Mouse (Mus musculus) embryonic facial prominence, embryonic 10.5 days (tissue): ENCODE measurements at regions not wholly inside any gene's neighbourhood (a gene's known extent, or its start where the extent isn't known, plus 50 kb on each side); places are given as distances from the start of the nearest gene placed in this dataset.

Experiments used
- DNase-seq: peaks from one replicate; pipeline ENCODE4 v3.0.0-alpha.2; 2017; ENCODE audit warnings: low spot score
- H3K27ac ChIP-seq: fragments of 300-500 bp; sonication (generic); replicated peaks from 2 replicates; pipeline ENCODE4 v1.5.1; 2016; ENCODE audit warnings: mild to moderate bottlenecking
- H3K27me3 ChIP-seq: fragments of 300-500 bp; sonication (generic); replicated peaks from 2 replicates; pipeline ENCODE4 v1.6.1; 2016; ENCODE audit warnings: low read depth, mild to moderate bottlenecking; ENCODE audit not compliant: poor library complexity, severe bottlenecking
- H3K36me3 ChIP-seq: fragments of 300-500 bp; sonication (generic); replicated peaks from 2 replicates; pipeline ENCODE4 v1.6.1; 2016; ENCODE audit warnings: mild to moderate bottlenecking, moderate library complexity
- H3K4me1 ChIP-seq: fragments of 300-500 bp; sonication (generic); 2 replicates; pipeline ENCODE4 v1.6.1; 2016
- H3K4me3 ChIP-seq: fragments of 300-500 bp; sonication (generic); 2 replicates; pipeline ENCODE4 v1.5.1; 2016; ENCODE audit warnings: mild to moderate bottlenecking, moderate library complexity
- H3K9me3 ChIP-seq: fragments of 300-500 bp; sonication (generic); 2 replicates; pipeline ENCODE4 v1.6.1; 2016; ENCODE audit warnings: mild to moderate bottlenecking
- WGBS: fragments of 180-500 bp; shearing (Covaris S2); methylation state at CpG from one replicate; pipeline ENCODE4 v1.1.7; 2016; 5-methylcytosine and 5-hydroxymethylcytosine counted together

DNA sequence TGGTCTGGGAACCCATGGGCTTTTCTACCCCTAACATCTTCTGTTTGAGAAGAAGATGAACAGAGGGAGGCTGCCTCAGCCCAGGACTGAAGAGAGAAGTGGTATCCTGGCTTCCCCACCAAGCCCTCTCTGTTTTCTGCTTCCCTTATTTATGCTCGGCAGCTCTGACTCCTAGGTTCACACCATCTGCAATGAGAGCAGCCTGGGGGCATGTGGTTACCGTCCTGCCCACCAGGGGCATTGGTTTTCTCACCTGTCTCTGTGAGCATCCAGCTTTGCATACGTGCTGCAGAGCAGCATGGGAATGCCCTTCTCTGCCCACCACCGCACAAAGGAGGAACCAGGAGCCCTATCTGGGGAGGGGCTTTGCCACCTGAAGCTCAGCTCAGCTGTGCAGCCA lies 89.4 kb upstream of the Ccnd1 start:
- Histone ChIP-seq H3K27me3 (peaks cover 38% of the 10 kb centered on the region), H3K36me3 (no peaks in the 10 kb centered on the region), H3K9me3 (no peaks in the 10 kb centered on the region), H3K4me3 (no peak overlapping the region), H3K4me1 (peaks cover 42% of the 10 kb centered on the region), H3K27ac (peak overlapping the region; percentile 19; the same call in 1 of the 2 replicates)
- 30% methylated on average over 4 of the region's 4 CpGs for WGBS
- DNase-seq: peak; percentile 59

- WGBS: 83% methylated on average over 4 of the region's 4 CpGs
Observed at GRCm38 (mm10) chr7:145027061-145027460, 87.3 kb upstream of the Ccnd1 start.

DNA sequence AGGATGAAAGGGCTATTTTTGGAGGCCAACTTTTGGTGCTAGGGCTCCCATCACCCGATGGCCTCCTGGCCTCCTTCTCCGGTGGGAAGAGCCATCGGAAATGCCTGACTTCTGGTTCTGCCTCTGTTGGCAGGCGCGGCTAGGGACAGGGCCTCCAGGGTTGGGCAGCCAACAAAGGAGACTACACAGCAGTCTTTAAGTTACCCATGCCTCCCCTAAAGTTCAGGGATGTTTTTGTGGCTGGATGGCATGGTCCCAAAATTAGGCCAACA lies 86.2 kb upstream of the Ccnd1 start:
- H3K27ac ChIP-seq: no peak overlapping the region
- WGBS: 85% methylated on average over 5 of the region's 5 CpGs
- H3K36me3 ChIP-seq: no peaks in the 10 kb centered on the region
- H3K4me1 ChIP-seq: peaks cover 27% of the 10 kb centered on the region
- H3K9me3 ChIP-seq: no peaks in the 10 kb centered on the region
- H3K27me3 ChIP-seq: peaks cover 21% of the 10 kb centered on the region; the same call in 1 of the 2 replicates
- no peak overlapping the region for H3K4me3 ChIP-seq
- no peak for DNase-seq

More at GRCm38 (mm10) chr7:145027061-145027460, 87.3 kb upstream of the Ccnd1 start:
- no peaks in the 10 kb centered on the region for H3K9me3 ChIP-seq
- H3K27me3 ChIP-seq: peaks cover 26% of the 10 kb centered on the region
- H3K36me3 ChIP-seq: no peaks in the 10 kb centered on the region
- DNase-seq: no peak
- H3K4me3 ChIP-seq: no peak overlapping the region
- peak overlapping the region; percentile 8; the same call in 1 of the 2 replicates for H3K27ac ChIP-seq
- H3K4me1 ChIP-seq: peaks cover 38% of the 10 kb centered on the region

DNA sequence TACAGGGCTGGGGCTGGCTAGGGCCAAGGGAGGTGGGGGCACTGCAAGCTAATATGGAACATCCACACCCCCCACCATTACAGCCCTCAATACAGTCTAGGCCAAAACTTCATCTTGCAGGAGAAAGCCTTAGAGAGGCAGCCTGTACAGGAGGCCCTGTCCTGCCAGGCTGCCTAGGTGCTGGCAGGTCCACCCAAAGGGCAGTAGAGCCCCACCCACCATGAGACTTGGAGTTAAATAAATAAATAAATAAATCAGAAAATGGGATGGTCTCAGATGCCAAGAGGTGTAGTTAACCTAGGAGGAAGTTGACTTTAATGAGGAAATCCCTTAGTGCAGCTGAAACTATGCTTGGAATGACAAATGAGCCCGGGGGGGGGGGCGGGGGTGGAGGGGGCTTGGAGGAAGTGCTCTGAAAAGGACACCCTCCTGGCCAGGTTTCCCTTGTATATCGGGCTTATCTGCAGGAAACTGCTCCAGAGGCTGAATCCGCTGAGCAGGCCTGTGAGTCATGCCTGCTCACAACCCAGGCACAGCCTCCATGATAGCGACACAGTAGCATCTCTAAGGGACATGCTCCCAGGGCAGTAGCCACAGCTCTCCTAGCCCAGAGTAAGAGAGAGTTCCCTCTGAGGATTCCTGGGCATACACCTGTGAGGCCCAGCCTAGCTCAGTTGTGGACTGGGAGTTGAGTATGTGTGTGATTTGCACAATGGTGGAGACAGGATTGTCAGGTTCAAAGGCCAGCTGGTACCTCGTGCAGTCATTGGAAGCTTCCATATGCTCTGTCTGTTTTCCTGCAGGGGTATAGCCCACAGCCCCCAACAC lies 85.7 kb upstream of the Ccnd1 start:
- WGBS: 56% methylated on average over 6 of the region's 6 CpGs

DNA sequence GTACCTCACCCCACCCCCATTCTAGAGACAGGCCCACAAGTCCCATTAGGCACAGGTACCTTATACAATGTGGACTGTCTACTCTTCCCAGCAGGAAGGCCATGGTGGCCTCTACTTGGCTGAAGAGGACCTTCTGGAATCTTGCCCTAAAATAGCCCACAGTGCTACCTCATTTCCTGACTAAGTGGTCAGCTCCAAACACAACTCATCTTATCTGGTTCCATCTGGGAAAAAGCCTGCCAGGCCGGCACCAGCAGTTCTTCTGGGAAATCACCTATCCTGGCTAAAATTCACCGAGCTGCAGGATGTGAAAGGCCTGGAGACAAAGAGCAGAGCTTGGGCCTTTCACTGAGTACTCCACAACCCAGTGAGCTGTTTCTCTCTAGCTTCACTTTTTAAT lies 84.9 kb upstream of the Ccnd1 start:
- Histone ChIP-seq H3K27ac (peak overlapping the region; percentile 76), H3K27me3 (peaks cover 19% of the 10 kb centered on the region; the same call in 1 of the 2 replicates)
- WGBS: 82% methylated on average over 2 of the region's 2 CpGs

More for the DNA sequence above, 85.7 kb upstream of the Ccnd1 start:
- H3K4me3 ChIP-seq: no peak overlapping the region
- no peaks in the 10 kb centered on the region for H3K9me3 ChIP-seq
- H3K27ac ChIP-seq: peak overlapping the region; percentile 76
- peaks cover 22% of the 10 kb centered on the region for H3K4me1 ChIP-seq
- no peak for DNase-seq
- peaks cover 21% of the 10 kb centered on the region; the same call in 1 of the 2 replicates for H3K27me3 ChIP-seq
- H3K36me3 ChIP-seq: no peaks in the 10 kb centered on the region

GRCm38 (mm10) chr7:145019137-145019536 lies 79.4 kb upstream of the Ccnd1 start:
- Histone ChIP-seq H3K27ac (no peak overlapping the region), H3K36me3 (no peaks in the 10 kb centered on the region), H3K9me3 (no peaks in the 10 kb centered on the region), H3K27me3 (0 out of 2 replicates have a peak, but pooled peaks cover 17% of the 10 kb centered on the region), H3K4me3 (no peak overlapping the region), H3K4me1 (peaks cover 13% of the 10 kb centered on the region)
- no peak for DNase-seq
- 74% methylated on average over 2 of the region's 2 CpGs for WGBS

More for the DNA sequence above, 84.9 kb upstream of the Ccnd1 start:
- DNase-seq: no peak
- no peaks in the 10 kb centered on the region for H3K9me3 ChIP-seq
- H3K4me3 ChIP-seq: no peak overlapping the region
- H3K36me3 ChIP-seq: no peaks in the 10 kb centered on the region
- peaks cover 14% of the 10 kb centered on the region for H3K4me1 ChIP-seq

DNA sequence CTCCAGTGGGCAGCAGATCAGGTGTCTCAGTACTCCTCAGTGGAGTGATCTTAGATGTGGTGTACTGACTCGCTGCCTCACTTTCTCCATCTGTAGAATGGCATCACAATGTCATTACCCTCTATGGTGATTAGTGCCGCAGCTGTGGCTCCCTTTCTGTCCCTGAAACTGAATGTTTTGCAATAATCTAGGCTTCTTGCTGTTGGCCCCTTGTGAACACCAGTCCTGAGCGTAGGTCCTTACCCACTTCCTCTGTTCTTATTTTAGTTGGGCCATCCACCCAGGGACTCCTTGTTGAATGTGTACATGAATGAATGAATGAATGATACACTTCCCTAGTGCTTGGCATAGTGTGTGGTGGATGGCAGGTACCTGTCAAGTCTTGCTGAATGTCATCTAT lies 78.4 kb upstream of the Ccnd1 start:
- Histone ChIP-seq H3K36me3 (no peaks in the 10 kb centered on the region), H3K27ac (0 out of 2 replicates have a peak overlapping the region, but pooled peaks have one; percentile 4), H3K27me3 (0 out of 2 replicates have a peak, but pooled peaks cover 24% of the 10 kb centered on the region), H3K4me3 (no peak overlapping the region), H3K4me1 (peaks cover 13% of the 10 kb centered on the region), H3K9me3 (no peaks in the 10 kb centered on the region)
- DNase-seq: no peak
- WGBS: 88% methylated on average over 3 of the region's 3 CpGs

DNA sequence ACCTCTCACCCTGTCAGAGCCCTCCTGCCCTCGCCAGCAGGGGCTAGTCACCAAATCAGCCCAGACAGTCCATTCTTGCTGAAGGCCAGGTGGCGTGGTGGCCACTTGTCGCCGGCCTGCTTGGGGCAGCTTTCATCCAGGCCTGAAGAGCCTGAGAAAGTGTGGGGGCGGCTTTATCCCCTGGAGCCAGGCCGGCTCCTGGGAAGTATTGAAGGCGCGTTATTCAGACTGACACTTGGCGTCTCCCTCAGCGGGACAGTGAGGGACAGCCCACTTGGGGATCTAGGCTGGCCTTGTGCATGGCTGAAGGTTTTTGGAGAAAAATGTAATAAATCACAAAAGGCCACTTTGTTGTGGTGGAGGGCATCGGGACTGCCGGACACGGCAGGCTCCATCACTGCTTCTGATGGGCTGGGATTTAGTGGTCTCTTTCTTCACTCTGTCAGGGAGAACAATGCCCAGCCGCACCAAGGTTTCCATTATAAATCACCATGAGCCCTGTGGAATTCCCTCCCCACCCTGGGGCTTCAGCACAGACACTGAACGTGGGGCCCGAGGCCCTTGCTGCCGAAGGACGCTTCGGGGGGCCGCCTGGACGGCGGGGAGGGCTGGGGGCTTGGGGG lies 75.8 kb upstream of the Ccnd1 start:
- Histone ChIP-seq H3K4me3 (no peak overlapping the region), H3K4me1 (peaks cover 21% of the 10 kb centered on the region), H3K27ac (peak overlapping the region; percentile 74), H3K36me3 (no peaks in the 10 kb centered on the region), H3K9me3 (no peaks in the 10 kb centered on the region), H3K27me3 (0 out of 2 replicates have a peak, but pooled peaks cover 24% of the 10 kb centered on the region)
- WGBS: 48% methylated on average over 22 of the region's 22 CpGs
- DNase-seq: no peak

- WGBS: 43% methylated on average over 4 of the region's 4 CpGs
Observed at GRCm38 (mm10) chr7:145010757-145011156, 71.0 kb upstream of the Ccnd1 start.

GRCm38 (mm10) chr7:145010004-145010403 lies 70.3 kb upstream of the Ccnd1 start:
- 55% methylated on average over 3 of the region's 3 CpGs for WGBS
- Histone ChIP-seq H3K36me3 (no peaks in the 10 kb centered on the region), H3K9me3 (no peaks in the 10 kb centered on the region), H3K4me3 (no peak overlapping the region), H3K27me3 (0 out of 2 replicates have a peak, but pooled peaks cover 16% of the 10 kb centered on the region), H3K4me1 (peaks cover 21% of the 10 kb centered on the region), H3K27ac (no peak overlapping the region)
- no peak for DNase-seq

More at GRCm38 (mm10) chr7:145010757-145011156, 71.0 kb upstream of the Ccnd1 start:
- peaks cover 25% of the 10 kb centered on the region for H3K4me1 ChIP-seq
- no peak for DNase-seq
- H3K9me3 ChIP-seq: no peaks in the 10 kb centered on the region
- H3K4me3 ChIP-seq: no peak overlapping the region
- H3K27ac ChIP-seq: no peak overlapping the region
- no peaks in the 10 kb centered on the region for H3K36me3 ChIP-seq
- H3K27me3 ChIP-seq: 0 out of 2 replicates have a peak, but pooled peaks cover 22% of the 10 kb centered on the region

- 73% methylated on average over 7 of the region's 7 CpGs for WGBS
- no peak overlapping the region for H3K27ac ChIP-seq
Observed at GRCm38 (mm10) chr7:145008662-145009333, 69.1 kb upstream of the Ccnd1 start.

GRCm38 (mm10) chr7:145007216-145007615 lies 67.5 kb upstream of the Ccnd1 start:
- no peak for DNase-seq
- Histone ChIP-seq H3K36me3 (no peaks in the 10 kb centered on the region), H3K4me3 (no peak overlapping the region), H3K4me1 (peaks cover 20% of the 10 kb centered on the region), H3K27ac (no peak overlapping the region), H3K9me3 (no peaks in the 10 kb centered on the region), H3K27me3 (no peaks in the 10 kb centered on the region)
- WGBS: 86% methylated on average over 2 of the region's 2 CpGs

More at GRCm38 (mm10) chr7:145008662-145009333, 69.1 kb upstream of the Ccnd1 start:
- Histone ChIP-seq H3K36me3 (no peaks in the 10 kb centered on the region), H3K27me3 (0 out of 2 replicates have a peak, but pooled peaks cover 5% of the 10 kb centered on the region), H3K4me3 (no peak overlapping the region), H3K4me1 (peaks cover 20% of the 10 kb centered on the region), H3K9me3 (no peaks in the 10 kb centered on the region)
- DNase-seq: no peak
